Mouse (Mus musculus): ENCODE measurements around the gene Sirpb1c.
"Not testable (repeated sequence)": the region's sequence is repeated elsewhere in the genome, so short reads cannot be mapped to it uniquely, and the experiment has no call there.

The Sirpb1c gene

DNA sequence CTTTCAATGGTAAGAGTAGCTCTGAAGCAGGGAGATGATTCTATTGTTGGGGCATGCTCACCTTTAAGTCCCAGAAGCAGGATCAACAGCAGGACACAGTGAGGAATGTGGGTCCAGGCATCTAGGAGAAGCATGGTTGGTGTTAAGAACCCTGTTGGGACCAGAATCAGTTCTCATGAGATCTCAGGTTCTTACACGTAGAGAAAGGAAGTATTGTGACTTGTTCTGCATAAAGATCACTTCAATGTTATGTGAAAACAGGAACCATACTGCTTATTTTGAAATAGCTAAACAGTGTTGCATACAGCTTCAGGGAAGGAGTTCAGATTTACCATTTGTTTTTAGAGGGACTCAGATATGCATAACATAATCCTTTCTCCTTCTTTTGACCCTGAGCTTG lies at the start of gene Sirpb1c:
Sirpb1c (minus strand) TSS at position 249 of the 400 bp plus-strand sequence.
- DNase-seq (ENCODE audit: low read depth) = not testable (repeated sequence)

DNA sequence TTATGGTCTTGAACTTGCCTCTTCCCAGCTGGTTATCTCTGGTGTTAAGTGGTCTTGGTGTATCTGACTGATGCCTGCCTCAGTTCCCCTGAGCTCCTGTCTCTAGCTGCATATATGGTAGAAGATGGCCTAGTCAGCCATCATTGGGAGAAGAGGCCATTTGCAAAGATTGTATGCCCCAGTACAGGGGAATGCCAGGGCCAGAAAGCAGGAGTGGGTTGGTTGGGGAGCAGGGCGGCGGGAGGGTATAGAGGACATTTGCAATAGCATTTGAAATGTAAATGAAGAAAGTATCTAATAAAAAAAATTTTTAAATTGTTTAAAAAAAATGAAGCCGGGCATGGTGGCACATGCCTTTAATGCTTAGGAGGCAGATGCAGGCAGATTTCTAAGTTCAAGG lies 38.1 kb upstream of the Sirpb1c start:
- DNase-seq (ENCODE audit: low read depth) = no peak

DNA sequence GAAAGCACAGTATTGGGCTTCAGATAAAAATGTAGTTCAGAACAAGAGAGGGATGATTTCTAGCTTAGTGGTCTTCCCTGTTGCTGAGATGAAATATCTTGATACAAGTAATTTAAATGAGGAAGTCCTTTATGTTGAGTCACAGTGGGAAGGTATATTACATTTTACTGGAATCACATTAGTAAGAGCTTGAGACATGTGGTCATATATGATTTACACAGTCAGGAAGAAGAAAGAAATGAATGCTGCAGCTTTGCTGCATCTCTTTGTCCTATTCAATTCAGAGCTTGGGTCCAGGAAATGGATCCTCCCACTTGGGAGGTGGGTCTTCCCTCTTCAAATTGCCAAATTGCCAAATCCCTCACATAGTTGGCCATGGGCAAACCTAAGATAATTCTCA lies 7.4 kb upstream of the Sirpb1c start:
- not testable (repeated sequence) for DNase-seq (ENCODE audit: low read depth)

DNA sequence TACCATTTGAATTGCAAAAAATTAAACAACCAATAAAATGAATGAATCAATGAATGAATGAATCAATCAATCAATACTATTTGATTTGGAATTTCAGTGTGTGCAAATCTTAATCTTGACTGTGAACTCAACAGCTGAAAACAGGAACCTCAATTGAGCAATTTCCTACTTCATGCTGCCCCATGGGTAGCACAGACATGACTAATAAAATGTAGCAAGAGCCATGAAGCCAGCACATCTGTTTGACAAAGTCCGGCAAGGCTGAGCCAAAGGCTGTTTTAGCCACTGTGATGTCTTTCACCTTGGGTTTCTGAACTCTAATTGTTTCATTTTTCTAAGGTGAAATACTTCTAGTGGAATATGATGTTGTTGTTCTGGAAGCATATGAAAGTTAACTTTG lies 1.6 kb upstream of the Sirpb1c start:
- peak; percentile 51 for DNase-seq (ENCODE audit: low read depth)

DNA sequence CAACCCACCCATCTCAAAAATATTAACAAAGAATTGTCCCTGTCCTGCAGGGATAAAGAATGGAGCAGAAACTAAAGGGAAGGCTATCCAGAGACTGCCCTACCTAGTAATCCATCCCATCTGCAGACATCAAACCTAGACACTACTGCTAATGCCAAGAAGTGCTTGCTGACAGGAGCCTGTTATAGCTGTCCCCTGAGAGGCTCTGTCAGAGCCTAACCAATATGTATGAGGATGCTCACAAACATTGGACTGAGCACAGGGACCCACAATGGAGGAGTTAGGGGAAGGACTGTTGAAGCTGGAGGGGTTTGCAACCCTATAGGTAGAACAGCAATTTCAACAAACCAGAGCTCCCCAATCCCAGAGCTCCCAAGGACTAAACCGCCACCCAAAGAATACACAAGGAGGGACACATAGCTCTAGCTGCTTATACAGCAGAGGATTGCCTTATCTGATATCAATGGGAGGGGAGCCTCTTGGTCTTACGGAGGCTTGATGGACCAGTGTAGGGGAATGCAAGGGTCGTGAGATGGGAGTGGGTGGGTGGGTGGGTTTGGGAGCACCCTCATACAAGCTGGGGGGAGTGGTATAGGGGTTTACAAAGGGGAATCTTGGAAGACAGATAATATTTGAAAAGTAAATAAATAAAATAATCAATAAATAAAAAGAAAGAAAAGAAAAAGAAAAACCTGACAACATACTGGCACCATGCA lies 838 bp downstream of the Sirpb1c start:
- DNase-seq (ENCODE audit: low read depth) = no peak

DNA sequence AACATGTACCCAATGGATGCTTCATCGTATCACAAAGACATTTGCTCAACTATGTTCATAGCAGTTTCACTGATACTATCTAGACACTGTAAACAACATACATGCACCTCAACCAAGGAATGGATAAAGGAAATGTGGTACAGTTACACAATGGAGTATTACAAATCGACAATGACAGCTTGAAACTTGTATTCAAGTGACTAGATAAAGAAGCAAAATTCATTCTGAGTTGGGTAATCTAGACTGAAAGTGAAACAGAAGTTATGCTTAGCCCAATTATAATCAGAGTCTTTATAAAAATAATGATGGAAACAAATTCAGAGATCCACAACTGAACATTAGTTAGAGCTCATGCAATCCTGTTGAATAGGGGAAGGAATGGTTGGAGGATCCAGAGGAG lies 74.7 kb downstream of the Sirpb1c start:
- DNase-seq (ENCODE audit: low read depth) = not testable (repeated sequence)
